Mouse (Mus musculus): Measurements from ENCODE around the gene Acp2.
"Not testable (repeated sequence)": the region's sequence is repeated elsewhere in the genome, so short reads cannot be mapped to it uniquely, and the experiment has no call there.

Gene Acp2

GRCm38 (mm10) chr2:91186208-91186607 lies 16.5 kb upstream of the Acp2 start:
- in situ Hi-C loops (cut with MboI; ENCODE audit: low pct_unique_long_range_greater_than_20kb in 1 of 2, low sequenced_read_pairs in 2 of 2, unreplicated experiment in 1 of 2), result no loop called here

DNA sequence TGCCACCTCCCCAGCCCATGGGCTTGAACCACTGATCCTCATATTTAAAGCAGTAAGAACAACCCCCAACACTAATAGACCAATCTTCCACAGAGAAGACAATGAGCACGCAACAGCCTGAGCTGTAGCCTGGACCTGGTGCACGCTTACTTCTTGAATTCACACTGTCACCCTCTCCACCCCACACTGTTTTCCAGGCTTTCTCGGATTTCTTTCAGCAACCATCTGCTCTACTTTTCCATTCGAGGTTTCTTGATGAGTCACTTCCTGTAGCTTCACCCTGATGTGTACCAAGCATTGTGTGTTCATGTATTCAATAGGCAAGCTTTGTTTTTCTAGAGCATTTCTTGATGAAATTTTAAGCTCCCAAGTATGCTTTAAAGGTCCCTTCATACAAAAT lies 15.3 kb upstream of the Acp2 start:
- in situ Hi-C loops (cut with MboI; ENCODE audit: low pct_unique_long_range_greater_than_20kb in 1 of 2, low sequenced_read_pairs in 2 of 2, unreplicated experiment in 1 of 2), result no loop called here

DNA sequence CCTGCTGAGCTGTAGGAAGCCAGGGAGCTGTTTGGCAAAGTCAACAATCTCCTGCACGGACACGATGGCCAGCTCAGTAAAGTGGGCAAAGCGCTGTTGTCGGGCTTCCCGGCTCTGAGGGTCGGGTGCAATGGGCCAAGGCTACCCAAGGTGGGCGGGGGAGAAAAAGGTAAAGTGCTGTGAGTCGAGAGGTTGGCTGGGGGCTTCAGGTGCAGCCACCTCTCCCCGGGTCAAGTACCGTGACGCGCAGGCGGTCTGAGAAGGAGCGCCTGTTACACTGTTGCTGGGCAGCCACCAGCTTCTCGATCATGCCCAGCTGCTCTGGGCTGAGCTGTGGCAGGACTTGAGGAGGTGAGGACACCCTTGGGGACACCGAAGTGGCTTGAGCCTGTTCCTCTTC lies 12.2 kb upstream of the Acp2 start:
- in situ Hi-C loops (cut with MboI; ENCODE audit: low pct_unique_long_range_greater_than_20kb in 1 of 2, low sequenced_read_pairs in 2 of 2, unreplicated experiment in 1 of 2), result loop anchor here (5.0 to 10.0 kb wide), 2 partner anchors 76 to 78 kb away; partner anchors contain the start of gene Mybpc3 (in 1 of the 2)

- in situ Hi-C loops (cut with MboI; ENCODE audit: low pct_unique_long_range_greater_than_20kb in 1 of 2, low sequenced_read_pairs in 2 of 2, unreplicated experiment in 1 of 2), result loop anchor here (5.0 to 10.0 kb wide), 2 partner anchors 80 to 82 kb away; partner anchors contain the start of gene Mybpc3 (in 1 of the 2)
Observed at GRCm38 (mm10) chr2:91194624-91195332, 7.9 kb upstream of the Acp2 start.

DNA sequence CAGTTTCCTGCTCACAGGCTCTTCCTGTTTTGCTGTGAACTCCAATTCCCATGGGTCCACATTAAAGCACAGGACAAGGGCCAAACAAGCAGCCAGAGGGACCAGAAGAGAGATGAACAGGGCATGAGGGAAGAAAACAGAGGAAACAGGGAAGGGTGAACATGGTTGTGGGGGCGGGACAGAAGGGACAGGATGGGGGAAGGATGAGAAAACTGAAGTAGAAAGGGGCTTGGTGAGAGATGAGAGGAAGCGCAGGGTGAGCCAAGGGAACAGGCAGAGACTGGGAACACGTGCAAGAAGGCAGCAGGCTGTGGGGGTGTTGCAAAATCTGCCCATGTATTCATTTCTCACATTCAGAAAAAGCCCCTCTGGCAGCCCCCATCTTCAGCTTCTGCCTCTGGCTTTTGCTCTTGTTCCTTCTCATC lies 6.1 kb upstream of the Acp2 start:
- in situ Hi-C loops (cut with MboI; ENCODE audit: low pct_unique_long_range_greater_than_20kb in 1 of 2, low sequenced_read_pairs in 2 of 2, unreplicated experiment in 1 of 2), result loop anchor here in 1 of 2 experiments (10.0 kb wide), 1 partner anchor 82 kb away; the partner anchor contains the start of gene Mybpc3

GRCm38 (mm10) chr2:91198888-91199287 lies 3.8 kb upstream of the Acp2 start:
- in situ Hi-C loops (cut with MboI; ENCODE audit: low pct_unique_long_range_greater_than_20kb in 1 of 2, low sequenced_read_pairs in 2 of 2, unreplicated experiment in 1 of 2), result loop anchor here in 1 of 2 experiments (10.0 kb wide), 1 partner anchor 84 kb away; the partner anchor contains the start of gene Mybpc3

- in situ Hi-C loops (cut with MboI; ENCODE audit: low pct_unique_long_range_greater_than_20kb in 1 of 2, low sequenced_read_pairs in 2 of 2, unreplicated experiment in 1 of 2), result no loop called here
Observed at GRCm38 (mm10) chr2:91202972-91203656, 429 bp downstream of the Acp2 start.

- in situ Hi-C loops (cut with MboI; ENCODE audit: low pct_unique_long_range_greater_than_20kb in 1 of 2, low sequenced_read_pairs in 2 of 2, unreplicated experiment in 1 of 2), result no loop called here
Observed at GRCm38 (mm10) chr2:91206254-91206775, 3.6 kb downstream of the Acp2 start.

DNA sequence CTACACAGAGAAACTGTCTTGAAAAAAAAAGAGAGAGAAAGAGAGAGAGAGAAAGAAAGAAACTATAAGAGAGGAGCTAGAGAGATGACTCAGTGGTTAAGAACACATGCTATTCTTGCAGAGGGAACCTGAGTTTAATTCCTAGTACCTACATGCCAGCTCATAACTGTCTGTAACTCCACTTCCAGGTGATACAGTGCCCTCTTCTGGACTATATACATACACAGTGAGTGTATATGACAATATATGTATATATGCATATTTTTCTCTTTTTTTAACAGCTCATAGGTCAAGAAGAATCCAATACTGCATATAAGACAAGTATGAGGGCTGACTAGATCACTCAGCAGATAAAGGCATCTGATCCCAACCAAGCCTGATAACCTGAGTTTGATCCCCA lies 10.6 kb downstream of the Acp2 start:
- in situ Hi-C loops (cut with MboI; ENCODE audit: low pct_unique_long_range_greater_than_20kb in 1 of 2, low sequenced_read_pairs in 2 of 2, unreplicated experiment in 1 of 2), result no loop called here

- in situ Hi-C loops (cut with MboI; ENCODE audit: low pct_unique_long_range_greater_than_20kb in 1 of 2, low sequenced_read_pairs in 2 of 2, unreplicated experiment in 1 of 2), result no loop called here
Observed at GRCm38 (mm10) chr2:91217032-91217431, 14.3 kb downstream of the Acp2 start.

GRCm38 (mm10) chr2:91220501-91220900 lies 17.8 kb downstream of the Acp2 start:
- in situ Hi-C loops (cut with MboI; ENCODE audit: low pct_unique_long_range_greater_than_20kb in 1 of 2, low sequenced_read_pairs in 2 of 2, unreplicated experiment in 1 of 2), result no loop called here

DNA sequence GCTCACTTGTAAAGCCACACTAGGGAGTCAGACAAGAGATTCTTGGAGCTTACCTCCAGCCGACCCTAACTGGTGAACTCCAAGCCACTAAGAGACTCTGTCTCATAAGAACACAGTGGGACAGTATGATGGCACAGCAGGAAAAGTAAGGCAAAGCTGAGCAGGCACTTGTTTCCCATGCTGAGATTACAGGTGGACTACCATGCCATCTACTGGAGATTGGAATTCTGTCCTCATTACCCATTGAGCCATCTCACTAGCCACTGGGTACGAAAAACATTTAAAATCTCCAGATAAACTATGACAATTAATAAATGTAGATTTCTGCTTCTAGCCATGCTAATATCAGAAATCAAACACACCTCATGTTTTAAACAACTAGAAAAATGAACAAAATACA lies 20.9 kb downstream of the Acp2 start:
- in situ Hi-C loops (cut with MboI; ENCODE audit: low pct_unique_long_range_greater_than_20kb in 1 of 2, low sequenced_read_pairs in 2 of 2, unreplicated experiment in 1 of 2), result no loop called here

GRCm38 (mm10) chr2:91229735-91230134 lies 27.1 kb downstream of the Acp2 start:
- in situ Hi-C loops (cut with MboI; ENCODE audit: low pct_unique_long_range_greater_than_20kb in 1 of 2, low sequenced_read_pairs in 2 of 2, unreplicated experiment in 1 of 2), result no loop called here

- in situ Hi-C loops (cut with MboI; ENCODE audit: low pct_unique_long_range_greater_than_20kb in 1 of 2, low sequenced_read_pairs in 2 of 2, unreplicated experiment in 1 of 2), result no loop called here
Observed at GRCm38 (mm10) chr2:91236601-91237510, 34.2 kb downstream of the Acp2 start, which contains the start of gene Ddb2. TSS of gene Ddb2 (minus strand) at chr2:91236982.

DNA sequence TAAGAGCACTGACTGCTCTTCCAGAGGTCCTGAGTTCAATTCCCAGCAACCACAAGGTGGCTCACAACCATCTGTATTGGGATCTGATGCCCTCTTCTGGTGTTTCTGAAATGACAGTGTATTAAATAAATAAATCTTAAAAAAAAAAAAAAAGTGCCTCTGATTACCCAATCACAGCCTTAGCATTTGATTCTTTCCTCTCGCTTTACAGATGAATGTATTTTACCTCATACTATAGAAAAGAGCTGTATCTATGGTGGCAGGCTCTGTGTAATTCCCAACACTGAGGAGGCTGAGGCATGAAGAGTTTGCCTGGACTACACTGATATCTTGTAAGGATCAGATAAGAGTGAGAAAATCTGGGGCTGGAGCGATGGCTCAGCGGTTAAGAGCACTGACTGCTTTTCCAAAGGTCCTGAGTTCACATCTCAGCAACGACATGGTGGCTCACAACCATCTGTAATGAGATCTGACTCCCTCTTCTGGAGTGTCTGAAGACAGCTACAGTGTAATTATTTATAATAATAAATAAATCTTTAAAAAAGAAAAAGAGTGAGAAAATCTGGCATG lies 34.9 kb downstream of the Acp2 start:
- in situ Hi-C loops (cut with MboI; ENCODE audit: low pct_unique_long_range_greater_than_20kb in 1 of 2, low sequenced_read_pairs in 2 of 2, unreplicated experiment in 1 of 2), result not testable (repeated sequence)

DNA sequence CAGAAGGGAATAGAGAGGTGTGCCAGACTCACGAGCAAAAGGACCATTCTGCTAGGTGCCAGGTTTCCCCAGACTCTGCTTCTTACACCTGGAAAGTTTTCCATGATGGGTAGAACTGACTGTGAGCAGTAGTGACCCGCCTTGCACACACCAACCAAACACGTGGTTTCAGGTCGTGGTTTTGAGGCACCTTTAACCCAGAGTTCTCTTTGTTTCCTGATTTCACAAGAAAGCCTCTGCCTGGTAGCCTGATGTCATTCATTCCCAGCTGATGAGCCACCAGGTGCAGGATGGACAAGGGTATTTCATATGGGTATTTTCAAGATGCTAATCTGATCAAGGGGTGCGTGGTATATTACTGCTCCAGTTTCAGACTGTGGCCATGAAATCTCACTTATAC lies 39.9 kb downstream of the Acp2 start:
- in situ Hi-C loops (cut with MboI; ENCODE audit: low pct_unique_long_range_greater_than_20kb in 1 of 2, low sequenced_read_pairs in 2 of 2, unreplicated experiment in 1 of 2), result no loop called here

DNA sequence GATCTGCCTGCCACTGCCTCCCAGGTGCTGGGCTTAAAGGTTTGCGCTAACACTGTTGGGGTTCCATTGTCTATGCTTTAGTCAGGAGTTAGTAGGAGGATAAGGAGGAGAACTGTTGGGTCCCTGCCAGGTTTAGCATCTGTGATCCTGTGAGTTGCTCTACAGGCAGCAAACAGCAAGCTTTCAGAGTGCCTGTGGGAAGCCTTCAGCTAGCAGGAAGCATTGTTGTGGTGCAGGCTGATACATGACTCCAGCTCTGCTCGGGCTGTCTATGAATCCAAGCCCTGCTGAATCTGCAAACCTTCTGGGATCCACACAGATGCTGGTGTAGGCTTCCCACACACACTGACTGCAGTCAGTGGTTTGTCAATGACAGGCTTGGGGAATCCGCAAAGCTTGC lies 40.7 kb downstream of the Acp2 start:
- in situ Hi-C loops (cut with MboI; ENCODE audit: low pct_unique_long_range_greater_than_20kb in 1 of 2, low sequenced_read_pairs in 2 of 2, unreplicated experiment in 1 of 2), result no loop called here

- in situ Hi-C loops (cut with MboI; ENCODE audit: low pct_unique_long_range_greater_than_20kb in 1 of 2, low sequenced_read_pairs in 2 of 2, unreplicated experiment in 1 of 2), result no loop called here
Observed at GRCm38 (mm10) chr2:91244557-91245228, 42.0 kb downstream of the Acp2 start.
